Mouse (Mus musculus) ES-Bruce4 (cell line): ENCODE results near the gene 4933400A11Rik. TPM values are rescaled to one million over a fixed set of nuclear protein-coding genes. Genes with fewer than 3 reads are reported as not detected.

Source experiments
- H3K27ac ChIP-seq: 2 replicates; pipeline ENCODE4 v1.5.1; 2012; ENCODE audit warnings: low read length, inconsistent platforms; ENCODE audit not compliant: insufficient read depth
- H3K27me3 ChIP-seq: 2 replicates; pipeline ENCODE4 v1.6.1; 2012; ENCODE audit warnings: mild to moderate bottlenecking, low read length, inconsistent platforms; ENCODE audit not compliant: control insufficient read depth, poor library complexity, insufficient read depth, severe bottlenecking
- H3K36me3 ChIP-seq: 2 replicates; pipeline ENCODE4 v1.6.1; 2012; ENCODE audit warnings: inconsistent platforms, mild to moderate bottlenecking, low read length, moderate library complexity; ENCODE audit not compliant: control insufficient read depth, poor library complexity, insufficient read depth, severe bottlenecking
- H3K4me1 ChIP-seq: one replicate; pipeline ENCODE4 v1.8.1; 2011; ENCODE audit warnings: low read length; ENCODE audit not compliant: control insufficient read depth, insufficient read depth
- H3K4me3 ChIP-seq: 2 replicates; pipeline ENCODE4 v1.5.1; 2011; ENCODE audit warnings: low read depth, mild to moderate bottlenecking, low read length
- H3K9ac ChIP-seq: 2 replicates; pipeline ENCODE4 v1.6.1; 2012; ENCODE audit warnings: low read depth, mild to moderate bottlenecking, inconsistent platforms; ENCODE audit not compliant: poor library complexity, severe bottlenecking
- H3K9me3 ChIP-seq: replicated peaks from 2 replicates; pipeline ENCODE4 v1.6.1; 2012; ENCODE audit warnings: mild to moderate bottlenecking, low read length, inconsistent platforms; ENCODE audit not compliant: control insufficient read depth, poor library complexity, insufficient read depth, severe bottlenecking
- CTCF ChIP-seq: IDR thresholded peaks from one replicate; pipeline ENCODE4 v1.8.1; 2011; ENCODE audit warnings: low read depth, low read length
- EP300 ChIP-seq: IDR thresholded peaks from 2 replicates; pipeline ENCODE4 v1.6.1; 2011; ENCODE audit warnings: low read depth, low read length; ENCODE audit not compliant: insufficient read depth
- POLR2A ChIP-seq: IDR thresholded peaks from one replicate; pipeline ENCODE4 v1.8.1; 2011; ENCODE audit warnings: low read length; ENCODE audit not compliant: insufficient read depth
- polyA plus RNA-seq: library from polyadenylated mRNA; stranded (reverse); fragments of >200 nt; gene quantifications from 2 replicates; pipeline ENCODE4 v1.2.4, GENCODE M21; 2011; ENCODE audit warnings: low read depth; ENCODE audit not compliant: missing spikeins, insufficient read depth, insufficient read length

Gene 4933400A11Rik
- polyA plus RNA-seq, 1 experiment: not detected

DNA sequence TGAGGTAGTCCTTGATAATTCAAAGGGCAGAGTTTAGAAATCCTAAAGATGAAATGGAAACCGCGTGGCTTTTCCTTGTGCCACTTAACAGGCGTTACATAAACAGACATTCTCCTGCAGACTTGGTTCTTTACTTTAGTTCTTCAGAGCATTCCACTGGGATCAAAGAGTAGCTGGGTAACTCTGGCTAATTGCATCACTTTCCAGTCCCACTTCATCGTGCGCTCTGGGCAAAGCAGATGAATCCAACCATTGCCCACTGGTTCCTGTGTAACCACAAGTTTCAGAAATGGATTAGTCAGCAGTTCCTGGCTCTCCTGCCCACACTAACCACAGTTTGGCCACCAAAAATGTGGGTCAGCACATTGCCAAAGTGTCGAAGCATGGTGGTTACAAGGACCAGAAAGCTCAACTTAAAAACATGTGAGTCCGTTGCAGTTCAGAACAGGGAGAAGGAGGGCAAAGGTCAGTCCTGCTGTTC is 15.4 kb upstream of the 4933400A11Rik start:
- no peak for TF ChIP-seq POLR2A
- TF ChIP-seq EP300: no peak
- no peak for TF ChIP-seq CTCF
- Histone ChIP-seq H3K9ac (no peak overlapping the region), H3K4me3 (no peak overlapping the region), H3K27me3 (no peaks in the 10 kb centered on the region), H3K36me3 (no peaks in the 10 kb centered on the region), H3K27ac (no peak overlapping the region), H3K9me3 (no peaks in the 10 kb centered on the region), H3K4me1 (no peaks in the 10 kb centered on the region)

DNA sequence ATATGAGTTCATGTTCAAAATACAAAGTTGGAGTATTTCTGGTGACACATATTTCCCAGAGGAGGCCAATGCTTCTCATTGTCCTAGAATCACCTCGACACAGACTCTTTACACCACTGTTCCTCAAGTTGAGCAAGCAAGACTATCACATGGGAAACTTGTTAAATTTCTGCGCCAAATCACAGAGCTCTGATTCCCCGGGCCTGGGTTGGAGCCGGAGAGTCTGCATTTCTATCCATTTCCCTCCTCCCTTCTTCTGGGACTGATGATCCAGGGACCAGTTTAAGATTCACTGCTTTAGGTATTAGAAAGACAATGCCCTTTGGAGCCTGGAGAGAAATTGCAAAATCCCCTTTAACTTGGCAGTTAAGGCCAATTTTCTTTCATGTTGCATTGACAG is 15.0 kb upstream of the 4933400A11Rik start:
- no peak overlapping the region for H3K4me3 ChIP-seq
- H3K9me3 ChIP-seq: no peaks in the 10 kb centered on the region
- H3K27ac ChIP-seq: no peak overlapping the region
- no peaks in the 10 kb centered on the region for H3K36me3 ChIP-seq
- no peak overlapping the region for H3K9ac ChIP-seq
- TF ChIP-seq POLR2A: no peak
- no peak for TF ChIP-seq EP300
- H3K4me1 ChIP-seq: no peaks in the 10 kb centered on the region
- no peaks in the 10 kb centered on the region for H3K27me3 ChIP-seq

GRCm38 (mm10) chrX:169792879-169793278 is 13.4 kb upstream of the 4933400A11Rik start:
- TF ChIP-seq POLR2A (no peak), EP300 (no peak), CTCF (no peak)
- Histone ChIP-seq H3K4me1 (no peaks in the 10 kb centered on the region), H3K36me3 (no peaks in the 10 kb centered on the region), H3K9ac (no peak overlapping the region), H3K27ac (no peak overlapping the region), H3K4me3 (no peak overlapping the region), H3K9me3 (no peaks in the 10 kb centered on the region), H3K27me3 (no peaks in the 10 kb centered on the region)

DNA sequence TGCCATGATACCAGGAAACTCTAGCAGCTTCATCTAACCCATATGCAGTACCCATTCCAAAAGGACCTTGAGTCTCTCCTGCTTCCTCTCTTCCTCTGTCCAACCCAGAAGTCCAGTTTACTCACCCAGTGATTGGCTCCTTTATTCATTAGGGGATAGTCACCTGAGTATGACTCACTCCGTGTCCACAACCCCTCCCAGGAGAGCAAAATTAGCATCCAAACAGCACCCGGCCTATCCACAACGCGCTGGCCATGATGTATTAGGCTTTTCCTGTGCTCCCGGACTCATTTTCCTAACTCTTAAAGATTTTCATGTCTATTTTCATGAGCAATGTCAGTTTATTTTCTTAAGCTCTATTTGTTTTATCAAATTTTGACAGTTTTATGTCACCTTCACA is 10.3 kb upstream of the 4933400A11Rik start:
- no peaks in the 10 kb centered on the region for H3K4me1 ChIP-seq
- H3K27me3 ChIP-seq: no peaks in the 10 kb centered on the region
- TF ChIP-seq CTCF (no peak), POLR2A (no peak), EP300 (no peak)
- H3K9me3 ChIP-seq: no peaks in the 10 kb centered on the region
- no peaks in the 10 kb centered on the region for H3K36me3 ChIP-seq
- H3K4me3 ChIP-seq: no peak overlapping the region
- no peak overlapping the region for H3K27ac ChIP-seq
- H3K9ac ChIP-seq: no peak overlapping the region

DNA sequence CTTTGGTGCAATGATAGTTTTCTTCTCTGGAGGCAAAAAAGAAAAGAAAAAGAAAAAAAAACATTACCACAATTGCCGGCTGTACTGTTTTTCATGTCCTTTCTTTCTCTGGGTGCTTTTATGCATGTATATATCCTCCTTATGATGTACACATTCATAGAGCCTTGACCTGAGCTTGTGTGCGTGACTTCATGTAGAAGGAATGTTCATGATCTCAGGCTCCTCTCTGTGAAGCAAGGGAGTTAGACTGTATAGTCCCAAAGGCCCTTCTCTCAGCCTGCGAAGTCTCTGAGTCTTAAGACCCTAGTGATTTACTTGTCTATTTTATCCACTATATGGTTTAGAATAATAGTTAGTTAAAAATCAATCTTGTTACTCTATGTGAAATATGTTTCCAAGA is 21.4 kb downstream of the 4933400A11Rik start:
- TF ChIP-seq CTCF (no peak), POLR2A (no peak), EP300 (no peak)
- no peak overlapping the region for H3K4me3 ChIP-seq
- no peaks in the 10 kb centered on the region for H3K36me3 ChIP-seq
- no peaks in the 10 kb centered on the region for H3K27me3 ChIP-seq
- no peak overlapping the region for H3K9ac ChIP-seq
- no peaks in the 10 kb centered on the region for H3K9me3 ChIP-seq
- H3K4me1 ChIP-seq: no peaks in the 10 kb centered on the region
- H3K27ac ChIP-seq: no peak overlapping the region

DNA sequence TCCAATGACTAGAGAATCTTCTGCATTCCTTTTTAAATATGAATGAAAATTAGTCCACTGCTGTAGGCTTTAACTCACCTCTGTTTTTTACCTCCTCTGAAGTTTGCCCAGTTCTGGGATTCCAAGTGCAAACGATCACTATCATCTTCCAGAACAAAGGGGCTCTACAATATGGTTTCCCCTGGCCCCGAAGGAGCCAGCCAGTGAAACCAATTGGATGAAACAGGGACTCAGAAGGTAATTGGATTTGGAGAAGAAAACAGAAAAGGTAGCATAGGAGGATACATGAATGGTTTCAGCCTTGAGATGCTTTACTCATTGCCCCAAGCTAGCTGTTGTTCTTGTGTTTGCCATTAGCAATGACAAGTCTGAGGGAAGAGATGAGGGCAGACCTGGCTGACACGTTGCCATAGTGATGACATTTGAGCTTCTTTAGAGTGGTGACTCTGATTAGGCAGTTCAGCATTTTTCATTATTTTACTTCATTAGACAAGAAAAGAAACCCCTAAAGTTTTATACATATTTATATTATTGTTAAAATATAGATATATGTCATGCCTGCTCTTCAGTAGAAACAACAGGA is 44.0 kb downstream of the 4933400A11Rik start:
- no peak for TF ChIP-seq CTCF
- no peak for TF ChIP-seq EP300
- TF ChIP-seq POLR2A: no peak
- Histone ChIP-seq H3K27me3 (no peaks in the 10 kb centered on the region), H3K9me3 (no peaks in the 10 kb centered on the region), H3K4me3 (no peak overlapping the region), H3K36me3 (no peaks in the 10 kb centered on the region), H3K4me1 (no peaks in the 10 kb centered on the region), H3K9ac (no peak overlapping the region), H3K27ac (no peak overlapping the region)

Other genes starting within 250 kb of the 4933400A11Rik start
- gene Mid1, start 94.4 kb downstream of the 4933400A11Rik start, polyA plus RNA-seq: 116 and 125 TPM in 2 replicates
- 1,061 and 1,174 TPM in 2 replicates for gene Gm21887, start 230.0 kb upstream of the 4933400A11Rik start, polyA plus RNA-seq